ENCODE assay signal across 12 mouse cellular contexts in genomic region chr11:43424386-43424785, GRCm38 (mm10). TPM values are rescaled to one million over a fixed set of nuclear protein-coding genes. Genes with fewer than 3 reads are reported as not detected.
DNase-seq lines count a peak whose midpoint lies in the region; ATAC-seq and TF ChIP-seq lines count a peak whose summit lies in the region.
"Had no signal": no experiment of that assay in that cellular context is flagged by ENCODE, and none has a peak within 500 bp of the region (broad histone marks: within the 10 kb centered on the region; RNA-seq: fewer than 3 reads in every experiment).

No protein-coding gene starts in this region.

- H3K79me2 ChIP-seq in myocyte (ENCODE audit: control insufficient read depth, insufficient read depth): peaks cover 9% of the 10 kb centered on the region

- H3K4me2 ChIP-seq in forebrain, postnatal 0 days (ENCODE audit: low read depth): no peak overlapping the region
- H3K4me2 ChIP-seq in forebrain, embryonic 11.5 days (ENCODE audit: low read depth, low read length, severe bottlenecking): no peak overlapping the region
- H3K4me2 ChIP-seq in lung, embryonic 14.5 days: no peak overlapping the region
- H3K4me2 ChIP-seq in myocyte (ENCODE audit: low read depth): no peak overlapping the region
- H3K4me2 ChIP-seq: limb, embryonic 13.5 days had no signal

- H3K4me3 ChIP-seq in forebrain, postnatal 0 days (ENCODE audit: low read depth, low read length): no peak overlapping the region
- H3K4me3 ChIP-seq in forebrain, embryonic 11.5 days (ENCODE audit: low read depth, low read length): no peak overlapping the region
- H3K4me3 ChIP-seq in lung, embryonic 14.5 days (ENCODE audit: low read depth, low read length): no peak overlapping the region
- H3K4me3 ChIP-seq in myocyte: peak overlapping the region; percentile 53
- H3K4me3 ChIP-seq: limb, embryonic 13.5 days had no signal

- no peak for ATAC-seq in forebrain, postnatal 0 days
- ATAC-seq in forebrain, embryonic 11.5 days (replicated peaks; ENCODE audit: low FRiP score): no peak
- ATAC-seq in lung, embryonic 14.5 days (ENCODE audit: insufficient read depth): no peak
- ATAC-seq: intestine, embryonic 16.5 days had no signal

- no peak overlapping the region for H3ac ChIP-seq in myocyte (ENCODE audit: control insufficient read depth, insufficient read length)

- H3K9me3 ChIP-seq in forebrain, postnatal 0 days (ENCODE audit: low read length): no peaks in the 10 kb centered on the region
- H3K9me3 ChIP-seq in forebrain, embryonic 11.5 days (ENCODE audit: control insufficient read depth, low read length): no peaks in the 10 kb centered on the region
- no peaks in the 10 kb centered on the region for H3K9me3 ChIP-seq in lung, embryonic 14.5 days (ENCODE audit: low read depth, low read length)
- H3K9me3 ChIP-seq: limb, embryonic 13.5 days had no signal

- TF ChIP-seq POLR2A in myocyte (IDR thresholded peaks at IDR 0.05; ENCODE audit: insufficient read length, low read depth): no peak

- no peak overlapping the region for H3K9ac ChIP-seq in forebrain, postnatal 0 days
- H3K9ac ChIP-seq in forebrain, embryonic 11.5 days (ENCODE audit: low read length): no peak overlapping the region
- H3K9ac ChIP-seq in lung, embryonic 14.5 days: no peak overlapping the region
- H3K9ac ChIP-seq: limb, embryonic 13.5 days had no signal

- TF ChIP-seq CTCF in forebrain, postnatal 0 days (IDR thresholded peaks at IDR 0.05; ENCODE audit: low read depth): peak; percentile 64
- peak; percentile 48 for TF ChIP-seq CTCF in lung, embryonic 14.5 days (IDR thresholded peaks at IDR 0.05; ENCODE audit: low read depth)

- no peaks in the 10 kb centered on the region for H3K4me1 ChIP-seq in forebrain, postnatal 0 days (ENCODE audit: insufficient read depth)
- peaks cover 4% of the 10 kb centered on the region; the same call in 1 of the 2 replicates for H3K4me1 ChIP-seq in forebrain, embryonic 11.5 days (replicated peaks; ENCODE audit: control insufficient read depth, insufficient read depth, low read length)
- peaks cover 6% of the 10 kb centered on the region; the same call in 1 of the 2 replicates for H3K4me1 ChIP-seq in lung, embryonic 14.5 days (ENCODE audit: insufficient read depth)

- no peaks in the 10 kb centered on the region for H3K36me3 ChIP-seq in forebrain, postnatal 0 days (ENCODE audit: insufficient read depth)
- H3K36me3 ChIP-seq in forebrain, embryonic 11.5 days (ENCODE audit: control insufficient read depth, insufficient read depth, low read length): no peaks in the 10 kb centered on the region
- H3K36me3 ChIP-seq in lung, embryonic 14.5 days (ENCODE audit: insufficient read depth): peaks cover 4% of the 10 kb centered on the region; the same call in 1 of the 2 replicates
- peaks cover 5% of the 10 kb centered on the region for H3K36me3 ChIP-seq in myocyte (ENCODE audit: control insufficient read depth, insufficient read depth)

- H3K27me3 ChIP-seq in forebrain, postnatal 0 days (ENCODE audit: insufficient read depth, low read length): no peaks in the 10 kb centered on the region
- H3K27me3 ChIP-seq in forebrain, embryonic 11.5 days (ENCODE audit: control insufficient read depth, insufficient read depth, low read length): no peaks in the 10 kb centered on the region
- no peaks in the 10 kb centered on the region for H3K27me3 ChIP-seq in lung, embryonic 14.5 days (ENCODE audit: insufficient read depth, low read length)
- H3K27me3 ChIP-seq in myocyte (ENCODE audit: control insufficient read depth, insufficient read depth, insufficient read length): no peaks in the 10 kb centered on the region
- H3K27me3 ChIP-seq: limb, embryonic 13.5 days had no signal

- DNase-seq in forebrain, postnatal 0 days: no peak
- DNase-seq in forebrain, embryonic 11.5 days (ENCODE audit: low spot score): no peak
- no peak for DNase-seq in lung, embryonic 14.5 days
- DNase-seq in lung, postnatal 25 days (ENCODE audit: low spot score): no peak
- DNase-seq in MEL-GATA-1-ER (ENCODE audit: extremely low read depth, low read depth): peak; percentile 22
- DNase-seq in urinary bladder, adult 2 months (ENCODE audit: low spot score): no peak
- DNase-seq in left cerebral cortex, adult 11 months (ENCODE audit: low spot score): no peak
- DNase-seq: gastrocnemius, postnatal 10 days; heart, postnatal 14 days had no signal

- 74% methylated on average over 5 of the region's 5 CpGs for WGBS in forebrain, postnatal 0 days
- 76% methylated on average over 5 of the region's 5 CpGs for WGBS in forebrain, embryonic 11.5 days
- WGBS in lung, embryonic 14.5 days: 76% methylated on average over 5 of the region's 5 CpGs

- no peak overlapping the region for H3K27ac ChIP-seq in forebrain, postnatal 0 days (ENCODE audit: low read depth, low read length)
- H3K27ac ChIP-seq in forebrain, embryonic 11.5 days (ENCODE audit: low read depth, low read length): no peak overlapping the region
- H3K27ac ChIP-seq in lung, embryonic 14.5 days (ENCODE audit: low read depth): no peak overlapping the region
- H3K27ac ChIP-seq: limb, embryonic 13.5 days had no signal

TF ChIP-seq in myocyte, 11 proteins besides CTCF, POLR2A, EP300 and RAD21:
- no peak for TF ChIP-seq MAX (IDR thresholded peaks at IDR 0.05; ENCODE audit: low read depth)

RNA-seq across cellular contexts. Expression of gene Pttg1, which starts 1.7 kb away (rescaled TPM):
- 21.3 and 50.8 TPM in 2 replicates for total RNA-seq in forebrain, postnatal 0 days (2014; rRNA removed)
- 48.7 and 52.1 TPM in 2 replicates for polyA plus RNA-seq in forebrain, postnatal 0 days (2015; fragmentation: Nextera tagmentation; extraction: Ambion mirVana)
- 59.8 and 68.2 TPM in 2 replicates for polyA plus RNA-seq in forebrain, embryonic 11.5 days (2014; fragmentation: Nextera tagmentation; extraction: Ambion mirVana)
- 82.5 and 87.6 TPM in 2 replicates for polyA plus RNA-seq in lung, embryonic 14.5 days (2014; fragmentation: Nextera tagmentation; extraction: Ambion mirVana)
- polyA plus RNA-seq in myocyte (2012; fragmentation: generic; extraction: Trizol): 105 TPM
- polyA plus RNA-seq in urinary bladder, adult 2 months (2012; rRNA removed): 126 and 144 TPM in 2 replicates

RNA-seq across cellular contexts. Expression of gene Slu7, which starts 9.2 kb away (rescaled TPM):
- 29.5 and 35.7 TPM in 2 replicates for total RNA-seq in forebrain, postnatal 0 days (2014; rRNA removed)
- 56.0 and 59.1 TPM in 2 replicates for polyA plus RNA-seq in forebrain, postnatal 0 days (2015; fragmentation: Nextera tagmentation; extraction: Ambion mirVana)
- 50.1 and 60.8 TPM in 2 replicates for polyA plus RNA-seq in forebrain, embryonic 11.5 days (2014; fragmentation: Nextera tagmentation; extraction: Ambion mirVana)
- polyA plus RNA-seq in lung, embryonic 14.5 days (2014; fragmentation: Nextera tagmentation; extraction: Ambion mirVana): 47.9 and 50.1 TPM in 2 replicates
- polyA plus RNA-seq in myocyte (2012; fragmentation: generic; extraction: Trizol): 22.0 TPM
- polyA plus RNA-seq in urinary bladder, adult 2 months (2012; rRNA removed): 10.0 and 21.3 TPM in 2 replicates

RNA-seq across cellular contexts. Expression of gene C1qtnf2, which starts 49.7 kb away (rescaled TPM):
- 15.5 and 16.8 TPM in 2 replicates for total RNA-seq in forebrain, postnatal 0 days (2014; rRNA removed)
- polyA plus RNA-seq in forebrain, postnatal 0 days (2015; fragmentation: Nextera tagmentation; extraction: Ambion mirVana): 17.6 and 18.7 TPM in 2 replicates
- polyA plus RNA-seq in forebrain, embryonic 11.5 days (2014; fragmentation: Nextera tagmentation; extraction: Ambion mirVana): 1.1 and 1.6 TPM in 2 replicates
- 2.1 and 2.2 TPM in 2 replicates for polyA plus RNA-seq in lung, embryonic 14.5 days (2014; fragmentation: Nextera tagmentation; extraction: Ambion mirVana)
- not detected for polyA plus RNA-seq in myocyte (2012; fragmentation: generic; extraction: Trizol)
- 47.2 and 53.2 TPM in 2 replicates for polyA plus RNA-seq in urinary bladder, adult 2 months (2012; rRNA removed)
